In the genomic region with DNA sequence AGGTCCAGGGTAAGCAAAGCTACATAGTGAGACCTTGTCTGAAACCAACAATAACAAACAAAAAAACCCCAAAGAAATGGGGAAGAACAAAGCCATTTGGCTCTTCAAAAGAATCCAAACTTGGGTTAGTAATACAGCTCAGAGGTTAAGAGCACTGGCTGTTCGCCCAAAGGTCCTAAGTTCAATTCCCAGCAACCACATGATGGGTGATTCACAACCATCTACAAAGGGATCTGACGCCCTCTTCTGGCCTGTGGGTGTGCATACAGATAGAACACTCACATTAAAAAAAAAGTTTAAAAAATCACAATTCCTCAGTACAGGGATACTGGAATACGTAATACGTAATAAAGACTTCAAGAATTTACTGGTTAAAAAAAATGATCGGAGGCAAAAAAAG, we compare ENCODE assay signal across 30 mouse cellular contexts. TPM values are rescaled to one million over a fixed set of nuclear protein-coding genes. Genes with fewer than 3 reads are reported as not detected.
DNase-seq lines count a peak whose midpoint lies in the region; ATAC-seq and TF ChIP-seq lines count a peak whose summit lies in the region.
"Had no signal": no experiment of that assay in that cellular context is flagged by ENCODE, and none has a peak within 500 bp of the region (broad histone marks: within the 10 kb centered on the region; RNA-seq: fewer than 3 reads in every experiment).

No protein-coding gene starts in this region.

- 79% methylated on average over 5 of the region's 5 CpGs for WGBS in intestine, postnatal 0 days
- 80% methylated on average over 5 of the region's 5 CpGs for WGBS in intestine, embryonic 16.5 days
- 86% methylated on average over 5 of the region's 5 CpGs for WGBS in neural tube, embryonic 15.5 days

- no peak overlapping the region for H3K4me2 ChIP-seq in intestine, postnatal 0 days (replicated peaks; ENCODE audit: low read depth)
- no peak overlapping the region for H3K4me2 ChIP-seq in intestine, embryonic 16.5 days (ENCODE audit: low read depth, low read length)
- no peak overlapping the region for H3K4me2 ChIP-seq in neural tube, embryonic 15.5 days
- H3K4me2 ChIP-seq: embryonic facial prominence, embryonic 15.5 days; forebrain, embryonic 13.5 days; heart, embryonic 15.5 days; hindbrain, embryonic 12.5 days; limb, embryonic 13.5 days; liver, embryonic 13.5 days; midbrain, embryonic 13.5 days had no signal

- no peaks in the 10 kb centered on the region for H3K9me3 ChIP-seq in intestine, postnatal 0 days (ENCODE audit: control insufficient read depth)
- no peaks in the 10 kb centered on the region for H3K9me3 ChIP-seq in intestine, embryonic 16.5 days (ENCODE audit: control insufficient read depth, low read length)
- H3K9me3 ChIP-seq in neural tube, embryonic 15.5 days (replicated peaks), result no peaks in the 10 kb centered on the region
- H3K9me3 ChIP-seq: embryonic facial prominence, embryonic 10.5 days; embryonic facial prominence, embryonic 15.5 days; forebrain, embryonic 13.5 days; heart, embryonic 10.5 days; heart, embryonic 15.5 days; hindbrain, embryonic 12.5 days; limb, embryonic 13.5 days; liver, embryonic 13.5 days; midbrain, embryonic 13.5 days had no signal

- H3K9ac ChIP-seq in intestine, postnatal 0 days (ENCODE audit: low read depth, low read length), result no peak overlapping the region
- no peak overlapping the region for H3K9ac ChIP-seq in intestine, embryonic 16.5 days (ENCODE audit: low read depth, low read length)
- no peak overlapping the region for H3K9ac ChIP-seq in neural tube, embryonic 15.5 days (replicated peaks)
- H3K9ac ChIP-seq: embryonic facial prominence, embryonic 15.5 days; forebrain, embryonic 13.5 days; heart, embryonic 15.5 days; hindbrain, embryonic 12.5 days; limb, embryonic 13.5 days; liver, embryonic 13.5 days; midbrain, embryonic 13.5 days had no signal

- DNase-seq in thymus, postnatal 14 days, result peak; percentile 13
- DNase-seq in thymus, postnatal 0 days (ENCODE audit: low spot score), result no peak
- DNase-seq in ES-CJ7 (ENCODE audit: low read depth, low spot score), result peak; percentile 34
- DNase-seq in splenic B cell, adult 2 months (ENCODE audit: low read depth, low spot score), result peak; percentile 6
- DNase-seq in neural tube, embryonic 10.5 days (ENCODE audit: extremely low spot score, low spot score), result no peak
- DNase-seq: adrenal gland, postnatal 10 days; cerebellum, adult 8-10 months; cerebellum, postnatal 25 days; gastrocnemius, postnatal 25 days; heart, adult 11 months; heart, postnatal 36 days; liver, embryonic 13.5 days; lung, adult 18-20 months; lung, postnatal 4 days; retina, postnatal 1 day; right cerebral cortex, postnatal 14 days had no signal

- H3K36me3 ChIP-seq in intestine, postnatal 0 days (ENCODE audit: control insufficient read depth, insufficient read depth), result no peaks in the 10 kb centered on the region
- H3K36me3 ChIP-seq in intestine, embryonic 16.5 days (ENCODE audit: control insufficient read depth, insufficient read depth, low read length), result no peaks in the 10 kb centered on the region
- no peaks in the 10 kb centered on the region for H3K36me3 ChIP-seq in splenic B cell, adult 2 months (ENCODE audit: control insufficient read depth, insufficient read depth, low read length, poor library complexity, severe bottlenecking)
- H3K36me3 ChIP-seq in neural tube, embryonic 15.5 days, result no peaks in the 10 kb centered on the region
- H3K36me3 ChIP-seq: embryonic facial prominence, embryonic 10.5 days; embryonic facial prominence, embryonic 15.5 days; heart, embryonic 10.5 days; heart, embryonic 15.5 days; hindbrain, embryonic 12.5 days; limb, embryonic 13.5 days; liver, embryonic 13.5 days; midbrain, embryonic 13.5 days had no signal

- no peaks in the 10 kb centered on the region for H3K4me1 ChIP-seq in intestine, postnatal 0 days (replicated peaks; ENCODE audit: control insufficient read depth, insufficient read depth, low read length)
- H3K4me1 ChIP-seq in intestine, embryonic 16.5 days (ENCODE audit: control insufficient read depth, insufficient read depth, low read length), result no peaks in the 10 kb centered on the region
- H3K4me1 ChIP-seq in neural tube, embryonic 15.5 days, result no peaks in the 10 kb centered on the region
- H3K4me1 ChIP-seq: embryonic facial prominence, embryonic 10.5 days; embryonic facial prominence, embryonic 15.5 days; forebrain, embryonic 13.5 days; heart, embryonic 10.5 days; heart, embryonic 15.5 days; hindbrain, embryonic 12.5 days; limb, embryonic 13.5 days; liver, embryonic 13.5 days; midbrain, embryonic 13.5 days had no signal

- TF ChIP-seq CTCF in intestine, postnatal 0 days (IDR thresholded peaks at IDR 0.05; ENCODE audit: low read depth), result peak; percentile 36

- H3K4me3 ChIP-seq in intestine, postnatal 0 days (ENCODE audit: low read depth, low read length), result no peak overlapping the region
- no peak overlapping the region for H3K4me3 ChIP-seq in intestine, embryonic 16.5 days (ENCODE audit: low read length)
- no peak overlapping the region for H3K4me3 ChIP-seq in neural tube, embryonic 15.5 days (replicated peaks)
- H3K4me3 ChIP-seq: embryonic facial prominence, embryonic 10.5 days; embryonic facial prominence, embryonic 15.5 days; forebrain, embryonic 13.5 days; heart, embryonic 10.5 days; heart, embryonic 15.5 days; hindbrain, embryonic 12.5 days; layer of hippocampus, adult 2 months; limb, embryonic 13.5 days; liver, embryonic 13.5 days; midbrain, embryonic 13.5 days had no signal

- H3K27ac ChIP-seq in intestine, postnatal 0 days (ENCODE audit: low read depth, low read length), result no peak overlapping the region
- no peak overlapping the region for H3K27ac ChIP-seq in intestine, embryonic 16.5 days (ENCODE audit: low read length)
- no peak overlapping the region for H3K27ac ChIP-seq in neural tube, embryonic 15.5 days (replicated peaks)
- H3K27ac ChIP-seq: embryonic facial prominence, embryonic 10.5 days; embryonic facial prominence, embryonic 15.5 days; forebrain, embryonic 13.5 days; heart, embryonic 10.5 days; heart, embryonic 15.5 days; hindbrain, embryonic 12.5 days; layer of hippocampus, adult 2 months; limb, embryonic 13.5 days; liver, embryonic 13.5 days; midbrain, embryonic 13.5 days had no signal

- ATAC-seq in intestine, postnatal 0 days, result no peak
- no peak for ATAC-seq in intestine, embryonic 16.5 days
- no peak for ATAC-seq in neural tube, embryonic 15.5 days (ENCODE audit: low FRiP score)
- ATAC-seq: forebrain, embryonic 13.5 days; lung, postnatal 0 days; midbrain, embryonic 13.5 days had no signal

- H3K27me3 ChIP-seq in intestine, postnatal 0 days (replicated peaks; ENCODE audit: control insufficient read depth, insufficient read depth, low read length), result no peaks in the 10 kb centered on the region
- H3K27me3 ChIP-seq in intestine, embryonic 16.5 days (replicated peaks; ENCODE audit: control insufficient read depth, insufficient read depth, low read length), result no peaks in the 10 kb centered on the region
- no peaks in the 10 kb centered on the region for H3K27me3 ChIP-seq in splenic B cell, adult 2 months (ENCODE audit: control insufficient read depth, insufficient read depth, low read length, poor library complexity, severe bottlenecking)
- H3K27me3 ChIP-seq in neural tube, embryonic 15.5 days (replicated peaks), result no peaks in the 10 kb centered on the region
- H3K27me3 ChIP-seq: embryonic facial prominence, embryonic 15.5 days; forebrain, embryonic 13.5 days; heart, embryonic 15.5 days; hindbrain, embryonic 12.5 days; limb, embryonic 13.5 days; liver, embryonic 13.5 days; midbrain, embryonic 13.5 days had no signal

RNA-seq across cellular contexts. Expression of a gene that starts 13.3 kb away (rescaled TPM):
- 5.2 and 6.2 TPM in 2 replicates for polyA plus RNA-seq in intestine, postnatal 0 days (2015; fragmentation: Nextera tagmentation; extraction: Ambion mirVana)
- 5.7 TPM in 2 replicates for polyA plus RNA-seq in intestine, embryonic 16.5 days (2015; fragmentation: Nextera tagmentation; extraction: Ambion mirVana)
- polyA plus RNA-seq in thymus, postnatal 0 days (2015; fragmentation: Nextera tagmentation; extraction: Ambion mirVana), result 0.10 and 0.29 TPM in 2 replicates
- polyA plus RNA-seq in neural tube, embryonic 15.5 days (2015; fragmentation: Nextera tagmentation; extraction: Ambion mirVana), result 6.7 and 7.7 TPM in 2 replicates
- polyA plus RNA-seq: small intestine, adult 2 months had no signal

Comparison
In these comparisons a context has a peak if more than half of its experiments do, and no peak if none do; other contexts are left out.
1. DNase-seq: peak in thymus, postnatal 14 days (single experiment), ES-CJ7 (single experiment) and splenic B cell, adult 2 months (single experiment); none in thymus, postnatal 0 days (single experiment) and neural tube, embryonic 10.5 days (single experiment).